Mouse (Mus musculus) CH12.LX (cell line): ENCODE data around the gene Mrpl2. TPM values are rescaled to one million over a fixed set of nuclear protein-coding genes. Genes with fewer than 3 reads are reported as not detected.

ENCODE experiments used
- DNase-seq: peaks from one replicate; pipeline ENCODE4 v3.0.0-alpha.2; 2013; ENCODE audit errors: extremely low read depth
- H3K27ac ChIP-seq: 2 replicates; pipeline ENCODE4 v1.5.1; 2012; ENCODE audit warnings: low read depth, mild to moderate bottlenecking, control low read depth, moderate library complexity; ENCODE audit not compliant: insufficient read depth
- H3K27me3 ChIP-seq: replicated peaks from 2 replicates; pipeline ENCODE3; 2012; ENCODE audit warnings: inconsistent platforms
- H3K36me3 ChIP-seq, 2 experiments: replicated peaks in 1 of 2; 2 replicates each; pipeline versions ENCODE3 to v1.6.1; 2012; ENCODE audit warnings: inconsistent platforms in 1 of 2, low read length in 1 of 2, mild to moderate bottlenecking in 1 of 2, mixed read lengths in 1 of 2, moderate library complexity in 1 of 2; ENCODE audit not compliant: control insufficient read depth in 1 of 2, insufficient read depth in 1 of 2
- H3K4me1 ChIP-seq, 2 experiments: 2 replicates each; pipeline ENCODE4 v1.6.1; 2012; ENCODE audit warnings: inconsistent platforms in 1 of 2, moderate library complexity in 1 of 2; ENCODE audit not compliant: insufficient read depth in 2 of 2, control insufficient read depth in 1 of 2
- H3K4me2 ChIP-seq: 2 replicates; pipeline ENCODE4 v1.6.1; 2012; ENCODE audit warnings: low read depth, mild to moderate bottlenecking, control low read depth; ENCODE audit not compliant: poor library complexity, insufficient read depth, severe bottlenecking
- H3K4me3 ChIP-seq, 3 experiments: fragments of 150-350 bp in 1 of 3; sonication (generic) in 1 of 3; replicated peaks in 1 of 3; 2 replicates each; pipeline versions ENCODE3 to v1.5.1; 2011 to 2012; ENCODE audit warnings: low read depth in 2 of 3, low read length in 2 of 3, mild to moderate bottlenecking in 2 of 3, moderate library complexity in 2 of 3, control low read depth in 1 of 3, improper control_type of control experiment in 1 of 3, inconsistent platforms in 1 of 3, mixed read lengths in 1 of 3; ENCODE audit not compliant: poor library complexity in 1 of 3
- H3K79me2 ChIP-seq: replicated peaks from 2 replicates; pipeline ENCODE4 v1.6.1; 2012; ENCODE audit warnings: mild to moderate bottlenecking, moderate library complexity; ENCODE audit not compliant: control insufficient read depth, poor library complexity, insufficient read depth, severe bottlenecking; ENCODE audit errors: extremely low read depth
- H3K9ac ChIP-seq: 2 replicates; pipeline ENCODE4 v1.6.1; 2012; ENCODE audit warnings: low read depth, mild to moderate bottlenecking, control low read depth, moderate library complexity; ENCODE audit not compliant: insufficient read depth
- H3K9me3 ChIP-seq: replicated peaks from 2 replicates; pipeline ENCODE3; 2012; ENCODE audit warnings: low read length, inconsistent platforms, mixed read lengths
- BHLHE40 ChIP-seq: IDR thresholded peaks from 2 replicates; pipeline ENCODE4 v1.6.1; 2011; ENCODE audit warnings: mild to moderate bottlenecking, low read depth, low read length, improper control_type of control experiment
- CHD2 ChIP-seq: IDR thresholded peaks from 2 replicates; pipeline ENCODE4 v1.6.1; 2011; ENCODE audit warnings: low read length, improper control_type of control experiment
- CTCF ChIP-seq, 2 experiments: IDR thresholded peaks in 1 of 2; conservative IDR thresholded peaks in 1 of 2; 2 replicates each; pipeline ENCODE4 v1.5.1; 2011 to 2012; ENCODE audit warnings: low read depth in 2 of 2, low read length in 2 of 2, improper control_type of control experiment in 1 of 2, inconsistent platforms in 1 of 2, mild to moderate bottlenecking in 1 of 2, moderate library complexity in 1 of 2
- E2F4 ChIP-seq: IDR thresholded peaks from 2 replicates; pipeline ENCODE4 v1.6.1; 2011; ENCODE audit warnings: low read depth, low read length, improper control_type of control experiment; ENCODE audit not compliant: insufficient replicate concordance
- ELF1 ChIP-seq: IDR thresholded peaks from 2 replicates; pipeline ENCODE4 v1.6.1; 2014; ENCODE audit warnings: low read depth, mild to moderate bottlenecking, inconsistent platforms, low read length, improper control_type of control experiment
- EP300 ChIP-seq: IDR thresholded peaks from 2 replicates; pipeline ENCODE4 v1.6.1; 2011; ENCODE audit warnings: low read length, improper control_type of control experiment
- ETS1 ChIP-seq: conservative IDR thresholded peaks from 2 replicates; pipeline ENCODE4 v1.6.1; 2012; ENCODE audit warnings: low read depth, mild to moderate bottlenecking, inconsistent platforms, low read length, improper control_type of control experiment, moderate library complexity
- GABPA ChIP-seq: IDR thresholded peaks from 2 replicates; pipeline ENCODE4 v1.6.1; 2012; ENCODE audit warnings: low read depth, low read length, improper control_type of control experiment, inconsistent platforms; ENCODE audit not compliant: insufficient replicate concordance
- HCFC1 ChIP-seq: IDR thresholded peaks from 2 replicates; pipeline ENCODE4 v1.6.1; 2012; ENCODE audit warnings: low read depth, mild to moderate bottlenecking, inconsistent platforms, low read length, improper control_type of control experiment
- JUN ChIP-seq: IDR thresholded peaks from 2 replicates; pipeline ENCODE4 v1.6.1; 2011; ENCODE audit warnings: low read depth, mild to moderate bottlenecking, low read length, improper control_type of control experiment, moderate library complexity; ENCODE audit not compliant: insufficient read depth
- MAFK ChIP-seq: IDR thresholded peaks from 2 replicates; pipeline ENCODE4 v1.6.1; 2011; ENCODE audit warnings: low read length, improper control_type of control experiment; ENCODE audit not compliant: insufficient replicate concordance
- MAX ChIP-seq: IDR thresholded peaks from 2 replicates; pipeline ENCODE4 v1.6.1; 2011; ENCODE audit warnings: low read length, improper control_type of control experiment
- MAZ ChIP-seq: IDR thresholded peaks from 2 replicates; pipeline ENCODE4 v1.6.1; 2012; ENCODE audit warnings: low read depth, mild to moderate bottlenecking, inconsistent platforms, low read length, improper control_type of control experiment, moderate library complexity
- MEF2A ChIP-seq: IDR thresholded peaks from 2 replicates; pipeline ENCODE4 v1.6.1; 2014; ENCODE audit warnings: low read depth, mild to moderate bottlenecking, inconsistent platforms, low read length, improper control_type of control experiment, borderline replicate concordance
- NELFE ChIP-seq: IDR thresholded peaks from 2 replicates; pipeline ENCODE4 v1.6.1; 2011; ENCODE audit warnings: low read depth, low read length, improper control_type of control experiment
- PAX5 ChIP-seq: IDR thresholded peaks from 2 replicates; pipeline ENCODE4 v1.6.1; 2012; ENCODE audit warnings: low read length, inconsistent platforms, mixed read lengths
- SIN3A ChIP-seq: IDR thresholded peaks from 2 replicates; pipeline ENCODE4 v1.6.1; 2012; ENCODE audit warnings: low read length, improper control_type of control experiment, inconsistent platforms
- TCF12 ChIP-seq: IDR thresholded peaks from 2 replicates; pipeline ENCODE4 v1.6.1; 2014; ENCODE audit warnings: low read depth, mild to moderate bottlenecking, inconsistent platforms, low read length, improper control_type of control experiment
- USF1 ChIP-seq: IDR thresholded peaks from 2 replicates; pipeline ENCODE4 v1.6.1; 2014; ENCODE audit warnings: low read depth, mild to moderate bottlenecking, inconsistent platforms, low read length, improper control_type of control experiment
- ZMIZ1 ChIP-seq: IDR thresholded peaks from 2 replicates; pipeline ENCODE4 v1.6.1; 2012; ENCODE audit warnings: low read depth, mild to moderate bottlenecking, inconsistent platforms, low read length, improper control_type of control experiment
- ZNF384 ChIP-seq: IDR thresholded peaks from 2 replicates; pipeline ENCODE4 v1.6.1; 2012; ENCODE audit warnings: low read depth, low read length, improper control_type of control experiment, inconsistent platforms
- dilution Hi-C: fragments of 300-500 bp; cut with MboI; formaldehyde crosslinking; loops from 2 replicates; pipeline ENCODE4 v1.14.3; 2020; ENCODE audit warnings: low sequenced_read_pairs; ENCODE audit not compliant: extremely low pct_unique_long_range_greater_than_20kb, extremely low pct_ligation_motif_present
- in situ Hi-C: fragments of 300-500 bp; cut with MboI; formaldehyde crosslinking; loops from 3 replicates; pipeline ENCODE4 v1.14.3; 2019; ENCODE audit warnings: low sequenced_read_pairs, low pct_ligation_motif_present, low pct_unique_long_range_greater_than_20kb, mixed read lengths
- polyA plus RNA-seq: library from polyadenylated mRNA; unstranded; fragments of >175 nt; gene quantifications from 2 replicates; pipeline ENCODE4 v1.2.1, GENCODE M21; 2012; ENCODE audit warnings: low read depth; ENCODE audit not compliant: insufficient read length
- total RNA-seq, 2 experiments: library from RNA; depleted of rRNA; stranded (reverse); fragments of 300-350 nt in 1 of 2; fragments of >200 nt in 1 of 2; gene quantifications; 2 replicates each; pipeline ENCODE4 v1.2.3; 2012 to 2014

Mrpl2 gene
- total and polyA plus RNA-seq, 3 experiments = 130 to 238 (median 158) TPM

- DNase-seq = no peak
- Histone ChIP-seq H3K27me3 (no peaks in the 10 kb centered on the region), H3K4me1 (peaks cover 30 to 52% of the 10 kb centered on the region in 2 experiments), H3K4me3 (no peak overlapping the region), H3K27ac (peak overlapping the region; percentile 61; the same call in 1 of the 2 replicates), H3K9ac (no peak overlapping the region), H3K9me3 (no peaks in the 10 kb centered on the region), H3K36me3 (no peaks in the 10 kb centered on the region), H3K4me2 (peak overlapping the region; percentile 51), H3K79me2 (no peaks in the 10 kb centered on the region)
- no peak for TF ChIP-seq CTCF (conservative IDR thresholded peaks at IDR 0.05 in 1 of 2, IDR thresholded peaks at IDR 0.05 in 1 of 2; ENCODE audit: low read depth in 2 of 2, low read length in 2 of 2)
- TF ChIP-seq EP300 = 0 out of 2 replicates have a peak, but pooled peaks have one; percentile 17
- TF ChIP-seq HCFC1 = no peak
- dilution Hi-C loops = no loop called here
- in situ Hi-C loops = no loop called here
Observed at GRCm38 (mm10) chr17:46618394-46618768, 27.6 kb upstream of the Mrpl2 start.

- no peak for DNase-seq
- in situ Hi-C loops = no loop called here
- peak overlapping the region; percentile 51 for H3K4me2 ChIP-seq
- TF ChIP-seq MAX (no peak), PAX5 (no peak), MAZ (no peak), ETS1 (no peak), HCFC1 (no peak), ZNF384 (no peak), ELF1 (no peak), MAFK (no peak), USF1 (no peak), MEF2A (no peak), TCF12 (no peak), E2F4 (no peak), BHLHE40 (no peak), NELFE (no peak), JUN (no peak), GABPA (no peak), CHD2 (no peak), SIN3A (no peak), ZMIZ1 (no peak)
- TF ChIP-seq, all 38 proteins: peak for 0
- Histone ChIP-seq H3K9ac (no peak overlapping the region), H3K4me3 (peak overlapping the region in 1 of 3 experiments; percentile 16), H3K4me1 (peaks cover 34 to 56% of the 10 kb centered on the region in 2 experiments), H3K79me2 (no peaks in the 10 kb centered on the region), H3K27ac (peak overlapping the region; percentile 61; the same call in 1 of the 2 replicates), H3K9me3 (no peaks in the 10 kb centered on the region), H3K27me3 (no peaks in the 10 kb centered on the region), H3K36me3 (no peaks in the 10 kb centered on the region)
- dilution Hi-C loops = no loop called here
Observed at GRCm38 (mm10) chr17:46618769-46619682, 27.0 kb upstream of the Mrpl2 start.
